20 mouse cellular contexts compared by ENCODE assay signal in the genomic region with DNA sequence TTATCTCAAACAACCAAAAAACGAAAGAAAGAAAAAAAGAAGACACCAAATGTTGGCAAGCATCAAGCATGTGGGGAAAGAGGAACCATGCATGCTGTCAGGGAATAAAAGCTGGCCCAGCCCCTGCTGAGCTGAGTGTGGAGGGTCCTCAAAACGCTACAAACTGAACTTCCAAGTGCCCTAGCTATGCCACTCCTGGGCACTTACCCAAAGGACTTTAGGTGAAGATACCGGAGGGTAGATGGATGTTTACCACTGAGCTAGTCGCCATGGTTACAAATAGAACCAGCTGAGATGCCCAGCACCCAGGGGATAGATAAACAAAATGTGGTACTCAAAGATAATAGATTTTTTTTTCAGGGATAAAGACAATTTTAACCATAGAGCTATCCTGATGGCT. TPM values are rescaled to one million over a fixed set of nuclear protein-coding genes. Genes with fewer than 3 reads are reported as not detected.
DNase-seq lines count a peak whose midpoint lies in the region; ATAC-seq and TF ChIP-seq lines count a peak whose summit lies in the region.
"Had no signal": no experiment of that assay in that cellular context is flagged by ENCODE, and none has a peak within 500 bp of the region (broad histone marks: within the 10 kb centered on the region; RNA-seq: fewer than 3 reads in every experiment).

A gene (minus strand): TSS at position 281 of the 400 bp plus-strand sequence.

- H3K4me2 ChIP-seq in midbrain, embryonic 14.5 days (ENCODE audit: low read length), result no peak within 1 kb of the TSS
- H3K4me2 ChIP-seq in midbrain, embryonic 16.5 days (ENCODE audit: low read length), result no peak within 1 kb of the TSS
- H3K4me2 ChIP-seq: embryonic facial prominence, embryonic 12.5 days; lung, embryonic 15.5 days; midbrain, embryonic 12.5 days had no signal

- H3K9ac ChIP-seq in midbrain, embryonic 14.5 days (replicated peaks; ENCODE audit: low read length), result no peak within 1 kb of the TSS
- no peak within 1 kb of the TSS for H3K9ac ChIP-seq in midbrain, embryonic 16.5 days (ENCODE audit: low read depth, low read length)
- H3K9ac ChIP-seq: embryonic facial prominence, embryonic 12.5 days; lung, embryonic 15.5 days; midbrain, embryonic 12.5 days had no signal

- ATAC-seq in midbrain, embryonic 14.5 days (ENCODE audit: low FRiP score, low TSS enrichment), result no peak
- no peak for ATAC-seq in midbrain, embryonic 16.5 days
- no peak for ATAC-seq in inflammation-experienced regulatory T-cells, adult 6 months
- ATAC-seq in megakaryocyte progenitor cell, adult 5-6 weeks (replicated peaks; ENCODE audit: poor library complexity), result peak; percentile 70

- TF ChIP-seq POLR2A in bone marrow, adult 2 months (IDR thresholded peaks at IDR 0.05; ENCODE audit: borderline replicate concordance, control insufficient read depth, low read depth, low read length), result no peak

- intact Hi-C loops in left cerebral cortex, postnatal 36 days (cut with DNase I), result loop anchor here (5.0 kb wide), 1 partner anchor 34 kb away; no protein-coding TSS in a partner anchor
- intact Hi-C loops in left cerebral cortex, postnatal 25 days (cut with DNase I), result no loop called here

- H3K9me3 ChIP-seq in midbrain, embryonic 14.5 days (ENCODE audit: control insufficient read depth, low read length), result peaks cover 4% of the 10 kb centered on the region; the same call in 1 of the 2 replicates
- no peaks in the 10 kb centered on the region for H3K9me3 ChIP-seq in midbrain, embryonic 16.5 days (replicated peaks; ENCODE audit: control insufficient read depth, low read length, poor library complexity, severe bottlenecking)
- H3K9me3 ChIP-seq: embryonic facial prominence, embryonic 12.5 days; lung, embryonic 15.5 days; midbrain, embryonic 12.5 days had no signal

- no peaks in the 10 kb centered on the region for H3K27me3 ChIP-seq in midbrain, embryonic 14.5 days (ENCODE audit: control insufficient read depth, insufficient read depth, low read length)
- H3K27me3 ChIP-seq in midbrain, embryonic 16.5 days (ENCODE audit: control insufficient read depth, insufficient read depth, low read depth, low read length), result no peaks in the 10 kb centered on the region
- H3K27me3 ChIP-seq: embryonic facial prominence, embryonic 12.5 days; lung, embryonic 15.5 days; midbrain, embryonic 12.5 days had no signal

- no peak within 1 kb of the TSS for H3K27ac ChIP-seq in midbrain, embryonic 14.5 days (replicated peaks; ENCODE audit: low read depth, low read length)
- no peak within 1 kb of the TSS for H3K27ac ChIP-seq in midbrain, embryonic 16.5 days (ENCODE audit: low read length)
- peak within 1 kb of the TSS; percentile 60 for H3K27ac ChIP-seq in bone marrow, adult 2 months (ENCODE audit: control insufficient read depth, insufficient read depth, low read depth, low read length, poor library complexity)
- H3K27ac ChIP-seq: embryonic facial prominence, embryonic 12.5 days; lung, embryonic 15.5 days; midbrain, embryonic 12.5 days had no signal

- WGBS in midbrain, embryonic 14.5 days, result 59% methylated on average over 4 of the region's 4 CpGs
- WGBS in midbrain, embryonic 16.5 days, result 50% methylated on average over 4 of the region's 4 CpGs
- 46% methylated on average over 4 of the region's 4 CpGs for WGBS in bone marrow, adult 2 months

- no peaks in the 10 kb centered on the region for H3K4me1 ChIP-seq in midbrain, embryonic 14.5 days (ENCODE audit: control insufficient read depth, insufficient read depth, low read length)
- no peaks in the 10 kb centered on the region for H3K4me1 ChIP-seq in midbrain, embryonic 16.5 days (ENCODE audit: control insufficient read depth, insufficient read depth, low read length)
- peaks cover 3% of the 10 kb centered on the region for H3K4me1 ChIP-seq in bone marrow, adult 2 months (ENCODE audit: control insufficient read depth, insufficient read depth, low read length)
- H3K4me1 ChIP-seq: embryonic facial prominence, embryonic 12.5 days; lung, embryonic 15.5 days had no signal

- peak; percentile 23 for DNase-seq in midbrain, embryonic 14.5 days
- DNase-seq in left cerebral cortex, postnatal 36 days (ENCODE audit: low spot score in 2 of 2), result no peak
- no peak for DNase-seq in cerebellum, adult 11-12 months
- no peak for DNase-seq in left cerebral cortex, postnatal 25 days (ENCODE audit: low spot score in 2 of 2)
- DNase-seq: cerebellum, postnatal 36 days; heart, adult 18-20 months; kidney, postnatal 10 days; layer of hippocampus, adult 9-11 months; thymus, adult 18-20 months had no signal

- TF ChIP-seq CTCF in bone marrow, adult 2 months (IDR thresholded peaks at IDR 0.05; ENCODE audit: control insufficient read depth, insufficient read depth, low read length), result no peak

- H3K4me3 ChIP-seq in midbrain, embryonic 14.5 days (replicated peaks; ENCODE audit: low read depth, low read length), result no peak within 1 kb of the TSS
- no peak within 1 kb of the TSS for H3K4me3 ChIP-seq in midbrain, embryonic 16.5 days (ENCODE audit: low read depth, low read length)
- no peak within 1 kb of the TSS for H3K4me3 ChIP-seq in bone marrow, adult 2 months (replicated peaks; ENCODE audit: control insufficient read depth, low read depth, low read length)
- H3K4me3 ChIP-seq: embryonic facial prominence, embryonic 12.5 days; lung, embryonic 15.5 days; midbrain, embryonic 12.5 days had no signal

- no peaks in the 10 kb centered on the region for H3K36me3 ChIP-seq in midbrain, embryonic 14.5 days (ENCODE audit: control insufficient read depth, insufficient read depth, low read length)
- H3K36me3 ChIP-seq in midbrain, embryonic 16.5 days (ENCODE audit: control insufficient read depth, insufficient read depth, low read length), result no peaks in the 10 kb centered on the region
- H3K36me3 ChIP-seq: embryonic facial prominence, embryonic 12.5 days; lung, embryonic 15.5 days; midbrain, embryonic 12.5 days had no signal

RNA-seq across cellular contexts. Expression of the gene that starts here (rescaled TPM):
- polyA plus RNA-seq in midbrain, embryonic 14.5 days (2014; fragmentation: Nextera tagmentation; extraction: Ambion mirVana), result 0.11 TPM in 1 of 2 replicates, not detected in the other
- polyA plus RNA-seq in midbrain, embryonic 16.5 days (2015; fragmentation: Nextera tagmentation; extraction: Ambion mirVana), result 0.07 TPM in 1 of 2 replicates, not detected in the other
- 0.61 and 13.4 TPM in 2 replicates for polyA plus RNA-seq in bone marrow, adult 2 months (2011; ENCODE audit: insufficient read depth, insufficient read length, low replicate concordance, missing spikeins)
- polyA plus RNA-seq in inflammation-experienced regulatory T-cells, adult 6 months (2017; shearing (Covaris generic)), result 100 to 1,000 TPM in 2 of 3 experiments, 10 to 100 TPM in 1; 62.4 to 131 (median 115) TPM
- total RNA-seq in megakaryocyte progenitor cell, adult 5-6 weeks (2015), result not detected in 2 replicates
- total RNA-seq in megakaryocyte progenitor cell, adult 5-6 weeks (2017), result not detected in 2 replicates
- not detected for total RNA-seq in left cerebral cortex, postnatal 36 days (2021)
- not detected for total RNA-seq in left cerebral cortex, postnatal 25 days (2021)
- total RNA-seq: gastrocnemius, adult 18-20 months; left cerebral cortex, postnatal 14 days had no signal
- polyA plus RNA-seq: heart, postnatal 0 days; lung, embryonic 15.5 days; midbrain, embryonic 12.5 days; neural tube, embryonic 11.5 days had no signal

Comparison
In these comparisons a context has a peak if more than half of its experiments do, and no peak if none do; other contexts are left out.
1. Peak in DNase-seq in midbrain, embryonic 14.5 days; RNA of the gene not detected or under 1 TPM.
2. Peak in ATAC-seq in megakaryocyte progenitor cell, adult 5-6 weeks; RNA of the gene not detected or under 1 TPM.